Mouse (Mus musculus) neural tube, embryonic 15.5 days (tissue): ENCODE data around the gene Anpep. TPM values are rescaled to one million over a fixed set of nuclear protein-coding genes. Genes with fewer than 3 reads are reported as not detected.
"Not testable (repeated sequence)": the region's sequence is repeated elsewhere in the genome, so short reads cannot be mapped to it uniquely, and the experiment has no call there.

ENCODE experiments used
- ATAC-seq: fragments of 200-750 bp; cut with Nextera tagmentation; 2 replicates; pipeline ENCODE4 v1.8.0; 2017; ENCODE audit warnings: mild to moderate bottlenecking, moderate TSS enrichment, moderate library complexity; ENCODE audit not compliant: low FRiP score
- H3K27ac ChIP-seq: fragments of 300-500 bp; sonication (generic); replicated peaks from 2 replicates; pipeline ENCODE4 v1.5.1; 2015; ENCODE audit warnings: mild to moderate bottlenecking, inconsistent platforms
- H3K27me3 ChIP-seq: fragments of 300-500 bp; sonication (generic); replicated peaks from 2 replicates; pipeline ENCODE4 v1.6.1; 2015; ENCODE audit warnings: inconsistent platforms
- H3K36me3 ChIP-seq: fragments of 300-500 bp; sonication (generic); 2 replicates; pipeline ENCODE4 v1.6.1; 2015; ENCODE audit warnings: inconsistent platforms
- H3K4me1 ChIP-seq: fragments of 300-500 bp; sonication (generic); 2 replicates; pipeline ENCODE4 v1.6.1; 2015; ENCODE audit warnings: inconsistent platforms
- H3K4me2 ChIP-seq: fragments of 300-500 bp; sonication (generic); 2 replicates; pipeline ENCODE4 v1.6.1; 2015; ENCODE audit warnings: inconsistent platforms, mild to moderate bottlenecking, moderate library complexity
- H3K4me3 ChIP-seq: fragments of 300-500 bp; sonication (generic); replicated peaks from 2 replicates; pipeline ENCODE4 v1.5.1; 2015; ENCODE audit warnings: mild to moderate bottlenecking, inconsistent platforms
- H3K9ac ChIP-seq: fragments of 300-500 bp; sonication (generic); replicated peaks from 2 replicates; pipeline ENCODE4 v1.6.1; 2015; ENCODE audit warnings: mild to moderate bottlenecking, inconsistent platforms
- H3K9me3 ChIP-seq: fragments of 300-500 bp; sonication (generic); replicated peaks from 2 replicates; pipeline ENCODE4 v1.6.1; 2016; ENCODE audit warnings: inconsistent platforms
- WGBS: fragments of 180-500 bp; shearing (Covaris S2); methylation state at CpG from one replicate; pipeline ENCODE4 v1.1.7; 2015; ENCODE audit warnings: mixed read lengths; 5-methylcytosine and 5-hydroxymethylcytosine counted together
- polyA plus RNA-seq: library from polyadenylated mRNA; unstranded; fragments of >200 nt; fragmentation: Nextera tagmentation; extraction: Ambion mirVana; gene quantifications from 2 replicates; pipeline ENCODE4 v1.2.1, GENCODE M21; 2015

The Anpep gene
- polyA plus RNA-seq, 1 experiment from 2014 or later, result 6.2 TPM

GRCm38 (mm10) chr7:79801391-79801790 lies 59.5 kb downstream of the Anpep start:
- Histone ChIP-seq H3K27ac (no peak overlapping the region), H3K36me3 (no peaks in the 10 kb centered on the region), H3K4me2 (no peak overlapping the region), H3K9ac (no peak overlapping the region), H3K9me3 (no peaks in the 10 kb centered on the region), H3K4me3 (no peak overlapping the region), H3K27me3 (0 out of 2 replicates have a peak, but pooled peaks cover 3% of the 10 kb centered on the region), H3K4me1 (no peaks in the 10 kb centered on the region)
- 75% methylated on average over 11 of the region's 11 CpGs for WGBS
- ATAC-seq, result no peak

DNA sequence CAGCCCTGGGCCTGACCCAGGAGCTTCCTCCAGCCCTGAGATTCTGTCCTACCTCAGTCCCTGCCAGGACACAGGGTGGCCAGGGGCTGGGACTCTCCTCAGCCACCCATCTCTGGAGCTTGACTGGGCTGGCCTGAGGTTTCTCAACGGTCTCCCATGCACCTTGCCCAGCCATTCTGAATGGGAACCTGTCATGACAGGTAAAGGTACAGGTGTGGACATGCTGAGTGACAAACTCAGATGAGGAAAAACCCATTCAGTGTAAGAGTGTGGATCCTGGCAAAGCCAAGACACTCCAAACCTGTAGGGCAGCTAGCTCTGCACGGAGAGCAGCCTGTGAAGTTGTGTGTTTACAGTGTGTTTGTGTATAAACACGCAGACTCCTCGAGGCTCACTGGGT lies 60.5 kb downstream of the Anpep start:
- no peaks in the 10 kb centered on the region for H3K36me3 ChIP-seq
- H3K4me3 ChIP-seq, result no peak overlapping the region
- H3K9ac ChIP-seq, result no peak overlapping the region
- H3K4me2 ChIP-seq, result no peak overlapping the region
- H3K9me3 ChIP-seq, result no peaks in the 10 kb centered on the region
- no peaks in the 10 kb centered on the region for H3K4me1 ChIP-seq
- no peak overlapping the region for H3K27ac ChIP-seq
- 90% methylated on average over 4 of the region's 4 CpGs for WGBS
- peaks cover 8% of the 10 kb centered on the region; the same call in 1 of the 2 replicates for H3K27me3 ChIP-seq
- no peak for ATAC-seq

- Histone ChIP-seq H3K9me3 (no peaks in the 10 kb centered on the region), H3K4me1 (no peaks in the 10 kb centered on the region), H3K4me3 (no peak overlapping the region), H3K27ac (no peak overlapping the region), H3K4me2 (no peak overlapping the region), H3K9ac (no peak overlapping the region), H3K36me3 (no peaks in the 10 kb centered on the region), H3K27me3 (peaks cover 15% of the 10 kb centered on the region)
- WGBS, result 77% methylated on average over 6 of the region's 6 CpGs
- ATAC-seq, result no peak
These were observed 61.4 kb downstream of the Anpep start for GRCm38 (mm10) chr7:79799506-79799905.

- 3% methylated on average over 8 of the region's 8 CpGs for WGBS
- H3K4me2 ChIP-seq, result no peak overlapping the region
- H3K27me3 ChIP-seq, result peaks cover 19% of the 10 kb centered on the region
- ATAC-seq, result no peak
- H3K4me1 ChIP-seq, result no peaks in the 10 kb centered on the region
- no peaks in the 10 kb centered on the region for H3K9me3 ChIP-seq
- no peaks in the 10 kb centered on the region for H3K36me3 ChIP-seq
- no peak overlapping the region for H3K9ac ChIP-seq
- H3K27ac ChIP-seq, result no peak overlapping the region
- no peak overlapping the region for H3K4me3 ChIP-seq
These were observed 61.8 kb downstream of the Anpep start for GRCm38 (mm10) chr7:79799048-79799447.

GRCm38 (mm10) chr7:79798606-79799005 lies 62.3 kb downstream of the Anpep start:
- H3K4me1 ChIP-seq, result no peaks in the 10 kb centered on the region
- ATAC-seq, result no peak
- H3K27me3 ChIP-seq, result peaks cover 23% of the 10 kb centered on the region
- no peaks in the 10 kb centered on the region for H3K9me3 ChIP-seq
- H3K4me2 ChIP-seq, result no peak overlapping the region
- 38% methylated on average over 5 of the region's 5 CpGs for WGBS
- H3K36me3 ChIP-seq, result no peaks in the 10 kb centered on the region
- H3K9ac ChIP-seq, result no peak overlapping the region
- H3K27ac ChIP-seq, result no peak overlapping the region
- H3K4me3 ChIP-seq, result no peak overlapping the region

DNA sequence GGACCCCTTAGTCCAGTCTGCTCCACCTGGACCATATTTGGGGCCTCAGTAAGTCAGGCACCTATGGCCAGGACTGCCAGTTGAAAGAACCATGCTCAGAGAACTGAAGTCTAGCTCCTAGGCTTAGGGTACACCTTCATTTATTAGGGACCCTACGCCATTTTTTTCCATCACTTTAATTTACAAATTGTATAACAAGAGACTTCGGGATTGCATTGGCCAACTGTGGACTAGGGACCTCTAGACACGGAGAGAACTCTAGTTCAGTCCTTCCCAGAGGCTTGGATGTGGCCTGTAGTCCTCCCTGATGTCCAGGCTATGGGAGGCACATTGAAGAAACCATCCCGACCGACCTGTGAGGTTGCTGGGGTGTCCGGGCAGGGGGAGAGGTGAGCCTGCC lies 67.2 kb downstream of the Anpep start, which contains the start of gene Mesp1:
Mesp1 (minus strand) TSS at position 101 of the 400 bp plus-strand sequence.
- H3K36me3 ChIP-seq, result no peaks in the 10 kb centered on the region
- WGBS, result 76% methylated on average over 6 of the region's 6 CpGs
- peaks cover 17% of the 10 kb centered on the region for H3K4me1 ChIP-seq
- H3K9me3 ChIP-seq, result no peaks in the 10 kb centered on the region
- H3K4me3 ChIP-seq, result peak within 1 kb of the TSS; percentile 47
- H3K27ac ChIP-seq, result no peak within 1 kb of the TSS
- peak within 1 kb of the TSS; percentile 88 for H3K4me2 ChIP-seq
- H3K9ac ChIP-seq, result peak within 1 kb of the TSS; percentile 53
- no peak for ATAC-seq
- H3K27me3 ChIP-seq, result peaks cover 62% of the 10 kb centered on the region

DNA sequence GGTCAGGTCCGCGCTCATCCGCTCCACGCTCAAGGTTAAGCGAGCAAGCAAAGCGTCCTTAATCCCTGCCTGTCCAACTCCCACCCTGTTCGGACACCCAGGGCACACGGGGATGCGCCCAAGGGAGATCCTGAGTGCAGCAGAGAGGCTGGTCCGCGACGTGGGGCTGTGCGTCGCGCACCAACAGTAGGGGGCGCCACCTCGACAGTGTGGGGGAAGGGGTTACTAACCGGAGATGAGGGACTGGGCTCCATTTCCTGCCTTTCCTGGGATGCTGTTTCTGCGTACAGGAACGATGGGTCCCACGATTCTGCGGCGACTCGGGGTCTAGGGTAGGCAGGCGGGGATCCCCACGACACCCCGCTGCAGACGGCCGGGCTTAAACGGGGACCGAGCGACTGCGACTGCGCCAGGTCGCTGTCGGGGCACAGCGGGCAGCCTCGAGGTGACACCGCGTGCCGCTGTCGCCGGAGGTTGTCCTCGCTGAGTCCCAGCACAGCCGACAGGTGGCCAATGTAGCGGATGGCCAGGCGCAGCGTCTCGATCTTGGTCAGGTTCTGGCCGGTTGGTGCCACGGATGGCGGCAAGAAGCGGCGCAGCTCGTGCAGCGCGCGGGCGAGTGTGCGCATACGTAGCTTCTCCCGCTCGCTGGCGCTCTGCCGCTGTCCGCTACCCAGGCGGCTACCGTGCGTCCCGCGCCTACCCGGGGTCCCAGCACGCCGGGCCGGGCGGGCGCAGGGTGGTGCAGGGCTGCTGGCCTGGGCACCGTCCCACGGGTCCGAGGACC lies 68.0 kb downstream of the Anpep start:
- Histone ChIP-seq H3K36me3 (no peaks in the 10 kb centered on the region), H3K9ac (peak overlapping the region; percentile 53), H3K4me2 (peak overlapping the region; percentile 88), H3K27ac (no peak overlapping the region), H3K27me3 (peaks cover 63% of the 10 kb centered on the region), H3K4me3 (peak overlapping the region; percentile 47), H3K9me3 (no peaks in the 10 kb centered on the region), H3K4me1 (peaks cover 17% of the 10 kb centered on the region)
- WGBS, result 1% methylated on average over 80 of the region's 80 CpGs
- peak; percentile 43; the same call in 1 of the 2 replicates for ATAC-seq

GRCm38 (mm10) chr7:79789812-79790211 lies 71.0 kb downstream of the Anpep start:
- H3K9ac ChIP-seq, H3K4me3 ChIP-seq, H3K4me2 ChIP-seq, H3K27ac ChIP-seq, H3K9me3 ChIP-seq, H3K36me3 ChIP-seq, ATAC-seq: not testable (repeated sequence)
- Histone ChIP-seq H3K27me3 (peaks cover 57% of the 10 kb centered on the region), H3K4me1 (peaks cover 17% of the 10 kb centered on the region)
- WGBS, result 17% methylated on average over 2 of the region's 2 CpGs

DNA sequence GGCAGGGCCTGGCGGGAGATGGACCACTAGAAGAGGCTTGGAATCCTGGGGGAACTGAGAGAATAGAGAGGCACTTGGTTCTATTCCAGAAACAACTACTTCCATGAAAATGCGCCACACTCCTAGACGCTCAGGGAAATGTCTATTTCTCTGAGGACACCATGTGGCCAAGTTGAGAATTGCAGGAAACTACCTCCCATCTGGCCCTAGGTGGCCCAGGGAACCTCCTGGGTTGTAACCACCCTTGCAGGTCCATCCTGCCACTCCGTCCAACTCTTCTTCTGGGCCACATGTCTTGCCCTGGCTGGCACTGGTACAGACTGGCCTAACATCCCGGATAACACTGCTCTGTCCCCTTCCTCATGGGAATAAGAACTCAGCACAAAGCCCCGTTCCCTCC lies 74.6 kb downstream of the Anpep start:
- Histone ChIP-seq H3K9ac (no peak overlapping the region), H3K36me3 (no peaks in the 10 kb centered on the region), H3K4me1 (no peaks in the 10 kb centered on the region), H3K27ac (no peak overlapping the region), H3K4me2 (no peak overlapping the region), H3K4me3 (no peak overlapping the region), H3K27me3 (peaks cover 22% of the 10 kb centered on the region), H3K9me3 (no peaks in the 10 kb centered on the region)
- WGBS, result 20% methylated on average over 6 of the region's 6 CpGs
- peak; percentile 38; the same call in 1 of the 2 replicates for ATAC-seq

DNA sequence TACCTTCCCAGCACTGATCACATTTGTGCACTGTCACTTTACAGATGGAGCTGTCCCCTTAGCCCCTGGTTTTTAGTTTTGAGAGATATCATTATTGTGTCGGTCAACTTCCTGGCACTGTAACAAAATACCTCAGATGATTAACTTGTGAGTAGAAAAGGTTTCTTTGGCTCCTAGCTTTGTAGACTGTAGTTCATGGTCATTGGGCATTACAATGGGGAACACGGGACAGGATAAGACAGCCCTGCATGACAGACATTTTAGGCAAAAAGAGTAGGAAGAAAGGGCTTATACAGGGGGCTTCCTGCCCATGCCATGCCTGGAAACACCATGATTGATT lies 78.4 kb downstream of the Anpep start:
- H3K9me3 ChIP-seq, result no peaks in the 10 kb centered on the region
- no peak overlapping the region for H3K4me2 ChIP-seq
- no peak overlapping the region for H3K9ac ChIP-seq
- no peak overlapping the region for H3K27ac ChIP-seq
- 73% methylated on average over 2 of the region's 2 CpGs for WGBS
- no peak overlapping the region for H3K4me3 ChIP-seq
- H3K36me3 ChIP-seq, result no peaks in the 10 kb centered on the region
- 0 out of 2 replicates have a peak, but pooled peaks cover 1% of the 10 kb centered on the region for H3K27me3 ChIP-seq
- ATAC-seq, result no peak
- peaks cover 4% of the 10 kb centered on the region for H3K4me1 ChIP-seq

DNA sequence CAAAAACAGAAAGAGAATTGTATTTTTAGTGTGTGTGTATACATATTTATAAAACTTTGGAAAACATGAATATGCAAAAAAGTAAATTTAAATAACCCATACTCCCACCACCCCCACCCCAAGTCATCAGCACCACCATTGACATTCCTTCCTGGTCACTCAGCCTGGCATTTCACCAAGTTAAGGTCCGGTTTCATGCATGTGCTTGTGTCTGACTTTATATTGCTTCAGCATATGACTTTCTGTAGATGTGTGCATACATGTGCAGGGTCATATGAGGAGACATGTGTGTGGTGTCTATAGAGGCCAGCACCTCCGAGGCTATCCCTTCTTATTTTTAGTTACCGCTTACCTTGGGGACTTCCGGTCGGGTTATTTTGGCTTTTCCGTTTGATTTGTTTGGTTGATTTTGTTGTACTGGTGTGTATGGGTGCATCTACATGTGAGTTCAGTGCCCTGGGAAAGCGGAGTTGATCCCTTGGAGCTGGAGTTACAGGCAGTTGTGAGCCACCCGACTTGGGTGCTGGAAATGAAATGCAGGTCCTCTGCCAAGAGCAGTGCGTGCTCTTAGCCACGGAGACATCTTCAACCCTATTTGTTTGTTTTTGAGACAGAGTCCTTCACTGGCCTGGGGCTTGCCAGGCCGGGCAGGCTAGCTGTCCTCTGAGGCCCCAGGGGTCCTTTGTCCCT lies 78.9 kb downstream of the Anpep start:
- Histone ChIP-seq H3K4me1 (peaks cover 4% of the 10 kb centered on the region), H3K9me3 (no peaks in the 10 kb centered on the region), H3K27ac (no peak overlapping the region), H3K4me2 (no peak overlapping the region), H3K36me3 (no peaks in the 10 kb centered on the region), H3K27me3 (no peaks in the 10 kb centered on the region), H3K9ac (no peak overlapping the region), H3K4me3 (no peak overlapping the region)
- ATAC-seq, result no peak
- 78% methylated on average over 11 of the region's 11 CpGs for WGBS
